Mouse (Mus musculus) lung, postnatal 0 days (tissue): ENCODE measurements at regions not wholly inside any gene's neighbourhood (a gene's known extent, or its start where the extent isn't known, plus 50 kb on each side); places are given as distances from the start of the nearest gene placed in this dataset.

Experiments used
- CTCF ChIP-seq: IDR thresholded peaks from 2 replicates; pipeline ENCODE4 v1.5.1; 2016; ENCODE audit warnings: antibody characterized with exemption, mild to moderate bottlenecking
- EP300 ChIP-seq: IDR thresholded peaks from 2 replicates; pipeline ENCODE4 v1.6.1; 2016; ENCODE audit warnings: antibody characterized with exemption, mild to moderate bottlenecking, control low read depth

- TF ChIP-seq EP300 (no peak), CTCF (no peak)
Measured at GRCm38 (mm10) chr8:115466553-115466952, 241.0 kb downstream of the Maf start.
